Mouse (Mus musculus): ENCODE data around the gene Igf2bp3. TPM values are rescaled to one million over a fixed set of nuclear protein-coding genes. Genes with fewer than 3 reads are reported as not detected.
A peak's percentile ranks its signal among the peaks of the same experiment; 100 is the strongest.

The Igf2bp3 gene
- total and polyA plus RNA-seq, 2 experiments from 2014 or later, result 12.3 to 12.8 TPM

DNA sequence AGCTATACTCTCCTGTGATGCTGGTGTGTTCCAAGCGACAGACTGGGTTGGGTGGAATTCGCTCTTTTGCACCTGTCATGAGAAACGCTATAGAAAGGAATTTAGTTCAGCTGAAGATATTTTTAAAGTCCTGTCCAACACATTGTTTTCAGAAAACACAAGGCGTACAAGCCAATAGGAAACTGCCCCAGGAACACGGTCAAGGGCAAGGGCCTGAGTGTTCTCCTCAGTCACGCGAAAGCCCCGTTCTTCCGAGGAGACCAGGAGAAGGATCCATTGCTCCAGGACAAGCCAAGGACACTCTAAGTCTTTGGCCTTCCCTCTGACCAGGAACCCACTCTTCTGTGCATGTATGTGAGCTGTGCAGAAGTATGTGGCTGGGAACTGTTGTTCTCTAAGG lies 158.7 kb downstream of the Igf2bp3 start:
- H3K27me3 ChIP-seq (ENCODE audit: insufficient read depth, low read length), result no peaks in the 10 kb centered on the region
- H3K27ac ChIP-seq (ENCODE audit: low read depth, low read length), result 0 out of 2 replicates have a peak overlapping the region, but pooled peaks have one; percentile 22
- no peak for TF ChIP-seq CTCF (IDR thresholded peaks at IDR 0.05; ENCODE audit: low read depth)
- 58% methylated on average over 9 of the region's 9 CpGs for WGBS
- DNase-seq (no peak), ATAC-seq (no peak)
- H3K4me2 ChIP-seq (ENCODE audit: low read depth), result no peak overlapping the region
- no peaks in the 10 kb centered on the region for H3K9me3 ChIP-seq (ENCODE audit: low read length)
- no peak overlapping the region for H3K9ac ChIP-seq
- H3K4me1 ChIP-seq (ENCODE audit: insufficient read depth), result peaks cover 9% of the 10 kb centered on the region; the same call in 1 of the 2 replicates
- H3K4me3 ChIP-seq (ENCODE audit: low read depth, low read length), result no peak overlapping the region
- no peaks in the 10 kb centered on the region for H3K36me3 ChIP-seq (ENCODE audit: insufficient read depth)

- no peaks in the 10 kb centered on the region for H3K36me3 ChIP-seq (ENCODE audit: insufficient read depth)
- 2% methylated on average over 7 of the region's 7 CpGs for WGBS
- DNase-seq (peak; percentile 68), ATAC-seq (peak; percentile 92)
- no peak overlapping the region; the same call in 1 of the 2 replicates for H3K4me2 ChIP-seq (ENCODE audit: low read depth)
- H3K27me3 ChIP-seq (ENCODE audit: insufficient read depth, low read length), result no peaks in the 10 kb centered on the region
- H3K27ac ChIP-seq (ENCODE audit: low read depth, low read length), result peak overlapping the region; percentile 73
- no peak overlapping the region for H3K4me3 ChIP-seq (ENCODE audit: low read depth, low read length)
- no peak overlapping the region for H3K9ac ChIP-seq
- H3K9me3 ChIP-seq (ENCODE audit: low read length), result no peaks in the 10 kb centered on the region
- no peak for TF ChIP-seq CTCF (IDR thresholded peaks at IDR 0.05; ENCODE audit: low read depth)
- peaks cover 9% of the 10 kb centered on the region; the same call in 1 of the 2 replicates for H3K4me1 ChIP-seq (ENCODE audit: insufficient read depth)
Measured at GRCm38 (mm10) chr6:49055256-49055733, 159.5 kb downstream of the Igf2bp3 start.

- 75% methylated on average over 5 of the region's 5 CpGs for WGBS
- Histone ChIP-seq H3K9ac (no peak overlapping the region), H3K27me3 (ENCODE audit: insufficient read depth, low read length) (no peaks in the 10 kb centered on the region), H3K4me3 (ENCODE audit: low read depth, low read length) (no peak overlapping the region), H3K9me3 (ENCODE audit: low read length) (no peaks in the 10 kb centered on the region), H3K36me3 (ENCODE audit: insufficient read depth) (no peaks in the 10 kb centered on the region), H3K4me2 (ENCODE audit: low read depth) (no peak overlapping the region), H3K4me1 (ENCODE audit: insufficient read depth) (peaks cover 9% of the 10 kb centered on the region; the same call in 1 of the 2 replicates), H3K27ac (ENCODE audit: low read depth, low read length) (no peak overlapping the region)
- no peak for TF ChIP-seq CTCF (IDR thresholded peaks at IDR 0.05; ENCODE audit: low read depth)
- no peak for DNase-seq
- no peak for ATAC-seq
Measured at GRCm38 (mm10) chr6:49052191-49052590, 162.6 kb downstream of the Igf2bp3 start.

GRCm38 (mm10) chr6:49050677-49051410 lies 163.9 kb downstream of the Igf2bp3 start:
- TF ChIP-seq CTCF (IDR thresholded peaks at IDR 0.05; ENCODE audit: low read depth), result no peak
- H3K27ac ChIP-seq (ENCODE audit: low read depth, low read length), result no peak overlapping the region
- no peak overlapping the region for H3K4me2 ChIP-seq (ENCODE audit: low read depth)
- peaks cover 9% of the 10 kb centered on the region; the same call in 1 of the 2 replicates for H3K4me1 ChIP-seq (ENCODE audit: insufficient read depth)
- 54% methylated on average over 11 of the region's 11 CpGs for WGBS
- H3K9me3 ChIP-seq (ENCODE audit: low read length), result no peaks in the 10 kb centered on the region
- no peak overlapping the region for H3K9ac ChIP-seq
- H3K4me3 ChIP-seq (ENCODE audit: low read depth, low read length), result no peak overlapping the region
- no peak for ATAC-seq
- DNase-seq, result no peak
- H3K36me3 ChIP-seq (ENCODE audit: insufficient read depth), result no peaks in the 10 kb centered on the region
- no peaks in the 10 kb centered on the region for H3K27me3 ChIP-seq (ENCODE audit: insufficient read depth, low read length)

- TF ChIP-seq CTCF (IDR thresholded peaks at IDR 0.05; ENCODE audit: low read depth), result no peak
- Histone ChIP-seq H3K4me3 (ENCODE audit: low read depth, low read length) (no peak overlapping the region), H3K36me3 (ENCODE audit: insufficient read depth) (no peaks in the 10 kb centered on the region), H3K27ac (ENCODE audit: low read depth, low read length) (no peak overlapping the region), H3K4me2 (ENCODE audit: low read depth) (no peak overlapping the region), H3K4me1 (ENCODE audit: insufficient read depth) (no peaks in the 10 kb centered on the region), H3K9me3 (ENCODE audit: low read length) (no peaks in the 10 kb centered on the region), H3K27me3 (ENCODE audit: insufficient read depth, low read length) (no peaks in the 10 kb centered on the region), H3K9ac (no peak overlapping the region)
- 89% methylated on average over 10 of the region's 10 CpGs for WGBS
- ATAC-seq (no peak), DNase-seq (no peak)
Measured at GRCm38 (mm10) chr6:49048395-49048794, 166.4 kb downstream of the Igf2bp3 start.

DNA sequence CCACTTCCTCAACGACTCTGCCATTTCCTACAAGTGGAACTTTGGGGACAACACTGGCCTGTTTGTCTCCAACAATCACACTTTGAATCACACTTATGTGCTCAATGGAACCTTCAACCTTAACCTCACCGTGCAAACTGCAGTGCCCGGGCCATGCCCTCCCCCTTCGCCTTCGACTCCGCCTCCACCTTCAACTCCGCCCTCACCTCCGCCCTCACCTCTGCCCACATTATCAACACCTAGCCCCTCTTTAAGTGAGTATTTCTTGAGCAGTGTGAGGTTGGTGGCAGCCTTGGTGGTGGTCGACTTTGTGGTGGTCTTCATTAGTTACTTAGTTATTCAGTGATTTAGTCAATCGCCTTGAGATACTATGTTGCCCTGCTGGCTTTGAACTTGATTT lies 166.9 kb downstream of the Igf2bp3 start:
- DNase-seq (no peak), ATAC-seq (no peak)
- Histone ChIP-seq H3K4me2 (ENCODE audit: low read depth) (no peak overlapping the region), H3K9me3 (ENCODE audit: low read length) (no peaks in the 10 kb centered on the region), H3K27ac (ENCODE audit: low read depth, low read length) (no peak overlapping the region), H3K27me3 (ENCODE audit: insufficient read depth, low read length) (no peaks in the 10 kb centered on the region), H3K4me3 (ENCODE audit: low read depth, low read length) (no peak overlapping the region), H3K4me1 (ENCODE audit: insufficient read depth) (no peaks in the 10 kb centered on the region), H3K36me3 (ENCODE audit: insufficient read depth) (no peaks in the 10 kb centered on the region), H3K9ac (no peak overlapping the region)
- WGBS, result 80% methylated on average over 10 of the region's 10 CpGs
- no peak for TF ChIP-seq CTCF (IDR thresholded peaks at IDR 0.05; ENCODE audit: low read depth)

- WGBS, result 80% methylated on average over 8 of the region's 8 CpGs
- H3K27me3 ChIP-seq (ENCODE audit: insufficient read depth, low read length), result no peaks in the 10 kb centered on the region
- no peaks in the 10 kb centered on the region for H3K36me3 ChIP-seq (ENCODE audit: insufficient read depth)
- no peak overlapping the region for H3K4me2 ChIP-seq (ENCODE audit: low read depth)
- ATAC-seq (no peak), DNase-seq (no peak)
- H3K27ac ChIP-seq (ENCODE audit: low read depth, low read length), result no peak overlapping the region
- H3K9ac ChIP-seq, result no peak overlapping the region
- H3K4me1 ChIP-seq (ENCODE audit: insufficient read depth), result no peaks in the 10 kb centered on the region
- no peak overlapping the region for H3K4me3 ChIP-seq (ENCODE audit: low read depth, low read length)
- TF ChIP-seq CTCF (IDR thresholded peaks at IDR 0.05; ENCODE audit: low read depth), result no peak
- H3K9me3 ChIP-seq (ENCODE audit: low read length), result no peaks in the 10 kb centered on the region
Measured at GRCm38 (mm10) chr6:49046976-49047375, 167.8 kb downstream of the Igf2bp3 start.

Data from forebrain, postnatal 0 days (tissue).